Mouse (Mus musculus): ENCODE measurements around the gene Gm29106. TPM values are rescaled to one million over a fixed set of nuclear protein-coding genes. Genes with fewer than 3 reads are reported as not detected.
"Not testable (repeated sequence)": the region's sequence is repeated elsewhere in the genome, so short reads cannot be mapped to it uniquely, and the experiment has no call there.

Gm29106 gene
- 0.35 and 0.38 TPM in 2 replicates for polyA plus RNA-seq (2016; fragmentation: Nextera tagmentation; extraction: Ambion mirVana)

- not testable (repeated sequence) for H3K9ac ChIP-seq; H3K27ac ChIP-seq; H3K4me3 ChIP-seq; H3K27me3 ChIP-seq; H3K9me3 ChIP-seq; ATAC-seq (ENCODE audit: insufficient number of reproducible peaks, insufficient read depth, low FRiP score, low TSS enrichment); H3K4me2 ChIP-seq (replicated peaks); H3K36me3 ChIP-seq; H3K4me1 ChIP-seq
- 67% methylated on average over 2 of the region's 2 CpGs for WGBS
Measured at GRCm38 (mm10) chr1:118176242-118176641, at the start of gene Gm29106. Gene Gm29106 (plus strand): TSS chr1:118176542.

GRCm38 (mm10) chr1:118228540-118228939, 52.2 kb downstream of the Gm29106 start:
- 67% methylated on average over 1 of the region's 1 CpGs for WGBS
- no peak overlapping the region for H3K9ac ChIP-seq
- H3K9me3 ChIP-seq: no peaks in the 10 kb centered on the region
- H3K4me3 ChIP-seq: no peak overlapping the region
- no peak overlapping the region for H3K4me2 ChIP-seq (replicated peaks)
- no peak overlapping the region for H3K27ac ChIP-seq
- no peaks in the 10 kb centered on the region for H3K27me3 ChIP-seq
- ATAC-seq (ENCODE audit: insufficient number of reproducible peaks, insufficient read depth, low FRiP score, low TSS enrichment): no peak
- no peaks in the 10 kb centered on the region for H3K4me1 ChIP-seq
- no peaks in the 10 kb centered on the region for H3K36me3 ChIP-seq

GRCm38 (mm10) chr1:118236032-118236431, 59.7 kb downstream of the Gm29106 start:
- Histone ChIP-seq H3K9ac (no peak overlapping the region), H3K9me3 (no peaks in the 10 kb centered on the region), H3K4me1 (no peaks in the 10 kb centered on the region), H3K27ac (no peak overlapping the region), H3K4me3 (no peak overlapping the region), H3K4me2 (replicated peaks) (no peak overlapping the region), H3K36me3 (no peaks in the 10 kb centered on the region), H3K27me3 (no peaks in the 10 kb centered on the region)
- 80% methylated on average over 1 of the region's 1 CpGs for WGBS
- no peak for ATAC-seq (ENCODE audit: insufficient number of reproducible peaks, insufficient read depth, low FRiP score, low TSS enrichment)

Other genes with a start within 250 kb of the Gm29106 start
- gene Gm28168, start 248.5 kb upstream of the Gm29106 start, polyA plus RNA-seq (2016; fragmentation: Nextera tagmentation; extraction: Ambion mirVana): not detected in 2 replicates
- gene Gm7145, start 210.6 kb upstream of the Gm29106 start, polyA plus RNA-seq (2016; fragmentation: Nextera tagmentation; extraction: Ambion mirVana): not detected in 2 replicates
- 363 and 376 TPM in 2 replicates for gene Tsn, start 135.2 kb downstream of the Gm29106 start, polyA plus RNA-seq (2016; fragmentation: Nextera tagmentation; extraction: Ambion mirVana)
- gene Nifk, start 145.3 kb downstream of the Gm29106 start, polyA plus RNA-seq (2016; fragmentation: Nextera tagmentation; extraction: Ambion mirVana): 85.3 and 89.9 TPM in 2 replicates
- 79.7 and 81.1 TPM in 2 replicates for gene Clasp1, start 212.5 kb downstream of the Gm29106 start, polyA plus RNA-seq (2016; fragmentation: Nextera tagmentation; extraction: Ambion mirVana)

Measured in embryonic facial prominence, embryonic 12.5 days (tissue).